In the genomic region with DNA sequence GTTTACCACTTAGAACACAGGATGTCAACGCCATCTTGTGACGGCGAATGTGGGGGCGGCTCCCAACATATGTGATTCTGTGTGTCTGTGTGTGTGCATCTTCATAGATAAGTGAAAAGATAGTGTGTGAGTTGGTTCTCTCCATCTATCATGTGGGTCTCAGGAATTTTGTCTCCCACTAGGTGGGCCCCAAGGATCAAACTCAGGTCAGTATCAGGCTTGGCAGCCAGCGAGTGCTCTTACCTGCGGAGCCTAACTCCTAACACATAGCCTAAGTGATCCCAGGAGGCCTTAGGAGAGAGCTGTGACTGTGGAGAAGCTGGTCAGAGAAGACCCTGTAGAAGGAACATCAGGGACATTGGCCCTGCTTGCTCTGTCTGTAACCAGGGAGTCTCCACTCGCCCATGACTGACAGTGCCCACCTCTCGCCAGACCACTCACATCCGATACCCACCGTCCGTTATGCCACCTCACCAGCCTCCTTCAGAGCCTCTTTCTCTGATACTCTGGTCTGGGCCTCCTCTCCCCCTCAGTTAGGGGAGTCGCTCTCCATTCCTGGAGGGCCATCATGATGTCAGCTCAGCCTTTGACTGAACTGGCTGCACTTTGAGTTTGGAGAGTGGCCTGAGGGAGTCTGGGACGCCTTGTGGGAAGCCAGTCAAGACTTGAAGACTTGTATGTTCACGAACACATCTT, we compare ENCODE assay signal across 8 mouse cellular contexts. TPM values are rescaled to one million over a fixed set of nuclear protein-coding genes. Genes with fewer than 3 reads are reported as not detected.
A peak's percentile ranks its signal among the peaks of the same experiment; 100 is the strongest.
DNase-seq lines count a peak whose midpoint lies in the region; ATAC-seq and TF ChIP-seq lines count a peak whose summit lies in the region.

No protein-coding gene starts in this region.

- no peak for TF ChIP-seq EP300 in heart, postnatal 0 days (IDR thresholded peaks at IDR 0.05; ENCODE audit: low read depth)

- peaks cover 6% of the 10 kb centered on the region for H3K4me1 ChIP-seq in heart, postnatal 0 days (ENCODE audit: control insufficient read depth, insufficient read depth)

- TF ChIP-seq CTCF in heart, postnatal 0 days (IDR thresholded peaks at IDR 0.05; ENCODE audit: low read depth) = no peak

- H3K4me2 ChIP-seq in heart, postnatal 0 days (ENCODE audit: low read depth, low read length) = peak overlapping the region; percentile 58

- peak overlapping the region; percentile 38 for H3K4me3 ChIP-seq in heart, postnatal 0 days (ENCODE audit: low read depth, low read length)

- peak; percentile 59 for ATAC-seq in activated CD4-positive, CD25-positive, alpha-beta regulatory T cell, adult 4 months
- ATAC-seq in heart, postnatal 0 days (ENCODE audit: insufficient read depth, low read depth) = peak; percentile 34

- no peaks in the 10 kb centered on the region for H3K36me3 ChIP-seq in heart, postnatal 0 days (replicated peaks; ENCODE audit: control insufficient read depth, insufficient read depth, low read length)

- no peaks in the 10 kb centered on the region for H3K9me3 ChIP-seq in heart, postnatal 0 days (replicated peaks; ENCODE audit: control insufficient read depth, low read length)

- peak overlapping the region; percentile 87 for H3K27ac ChIP-seq in heart, postnatal 0 days (ENCODE audit: low read depth)

- peak; percentile 32 for DNase-seq in kidney, adult 11 months
- no peak for DNase-seq in kidney, postnatal 36 days
- no peak for DNase-seq in heart, postnatal 0 days (ENCODE audit: low spot score)
- peak; percentile 28 for DNase-seq in lung, postnatal 36 days
- no peak for DNase-seq in left cerebral cortex, postnatal 14 days (ENCODE audit: low spot score in 2 of 2)
- DNase-seq in layer of hippocampus, adult 9-10 months (ENCODE audit: low spot score) = no peak
- no peak for DNase-seq in adipocyte (ENCODE audit: low spot score)

- no peak overlapping the region for H3K9ac ChIP-seq in heart, postnatal 0 days (replicated peaks; ENCODE audit: low read depth, low read length)

- WGBS in heart, postnatal 0 days = 61% methylated on average over 14 of the region's 14 CpGs

- intact Hi-C loops in left cerebral cortex, postnatal 14 days (cut with DNase I) = no loop called here

- no peaks in the 10 kb centered on the region for H3K27me3 ChIP-seq in heart, postnatal 0 days (ENCODE audit: control insufficient read depth, insufficient read depth, low read length)

RNA-seq across cellular contexts. Expression of gene Rsg1, which starts 3.1 kb away (rescaled TPM):
- 1 to 10 TPM; 1.5 to 3.2 TPM for polyA plus RNA-seq in activated CD4-positive, CD25-positive, alpha-beta regulatory T cell, adult 4 months (2017; shearing (Covaris generic))
- total RNA-seq in heart, postnatal 0 days (2014; rRNA removed; ENCODE audit: low replicate concordance) = 13.2 TPM in 1 of 2 replicates, not detected in the other
- 1.3 and 1.6 TPM in 2 replicates for polyA plus RNA-seq in heart, postnatal 0 days (2015; fragmentation: Nextera tagmentation; extraction: Ambion mirVana)
- 1 to 10 TPM; 2.6 to 3.7 TPM for total RNA-seq in left cerebral cortex, postnatal 14 days (2021)

RNA-seq across cellular contexts. Expression of gene Arhgef19, which starts 28.6 kb away (rescaled TPM):
- not detected for polyA plus RNA-seq in activated CD4-positive, CD25-positive, alpha-beta regulatory T cell, adult 4 months (2017; shearing (Covaris generic))
- 0.66 and 2.5 TPM in 2 replicates for total RNA-seq in heart, postnatal 0 days (2014; rRNA removed; ENCODE audit: low replicate concordance)
- polyA plus RNA-seq in heart, postnatal 0 days (2015; fragmentation: Nextera tagmentation; extraction: Ambion mirVana) = 1.5 and 1.6 TPM in 2 replicates
- total RNA-seq in left cerebral cortex, postnatal 14 days (2021) = 10 to 100 TPM in 1 of 2 experiments, 1 to 10 TPM in 1; 9.2 to 10.5 TPM

Comparison
In these comparisons a context has a peak if more than half of its experiments do, and no peak if none do; other contexts are left out.
1. DNase-seq: peak in kidney, adult 11 months (single experiment) and lung, postnatal 36 days (single experiment); none in kidney, postnatal 36 days (0 of 2), heart, postnatal 0 days (single experiment), left cerebral cortex, postnatal 14 days (0 of 2), layer of hippocampus, adult 9-10 months (single experiment) and adipocyte (single experiment).